ENCODE assay signal across 9 mouse cellular contexts in the genomic region with DNA sequence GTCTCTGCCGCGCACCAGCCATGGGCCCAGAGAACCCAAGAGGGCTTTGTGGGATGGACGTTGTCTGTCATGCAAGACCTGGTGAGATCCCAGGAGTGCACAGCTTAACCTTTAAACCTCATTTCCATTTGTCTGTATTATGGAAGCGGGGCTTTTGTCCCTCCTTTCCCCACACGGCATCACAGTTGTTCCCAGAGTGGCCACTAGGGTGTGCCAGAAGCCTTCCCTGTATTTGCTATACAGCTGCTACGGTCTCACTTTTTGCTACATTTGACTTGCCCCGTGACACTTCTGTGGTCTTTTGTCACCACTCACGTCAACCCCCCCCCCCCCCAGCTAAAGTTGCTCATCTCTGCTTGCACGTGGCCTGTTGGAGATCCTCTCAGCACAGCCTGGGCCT.
DNase-seq lines count a peak whose midpoint lies in the region; ATAC-seq and TF ChIP-seq lines count a peak whose summit lies in the region.
"Had no signal": no experiment of that assay in that cellular context is flagged by ENCODE, and none has a peak within 500 bp of the region (broad histone marks: within the 10 kb centered on the region; RNA-seq: fewer than 3 reads in every experiment).

No protein-coding gene starts in this region.

- TF ChIP-seq CTCF in kidney, postnatal 0 days (IDR thresholded peaks at IDR 0.05; ENCODE audit: low read depth) = peak; percentile 88
- peak; percentile 86 for TF ChIP-seq CTCF in liver, embryonic 14.5 days (IDR thresholded peaks at IDR 0.05; ENCODE audit: low read depth)

- no peaks in the 10 kb centered on the region for H3K36me3 ChIP-seq in kidney, postnatal 0 days (ENCODE audit: insufficient read depth, low read length)
- H3K36me3 ChIP-seq in liver, embryonic 14.5 days (replicated peaks; ENCODE audit: control insufficient read depth, insufficient read depth, low read depth) = no peaks in the 10 kb centered on the region
- no peaks in the 10 kb centered on the region; the same call in 1 of the 2 replicates for H3K36me3 ChIP-seq in neural tube, embryonic 14.5 days (ENCODE audit: control insufficient read depth, insufficient read depth, low read length)
- H3K36me3 ChIP-seq: embryonic facial prominence, embryonic 15.5 days had no signal

- no peaks in the 10 kb centered on the region for H3K27me3 ChIP-seq in kidney, postnatal 0 days (ENCODE audit: insufficient read depth, low read length)
- H3K27me3 ChIP-seq in liver, embryonic 14.5 days (ENCODE audit: control insufficient read depth, insufficient read depth, low read length) = no peaks in the 10 kb centered on the region; the same call in 1 of the 2 replicates
- H3K27me3 ChIP-seq in neural tube, embryonic 14.5 days (ENCODE audit: control insufficient read depth, insufficient read depth, low read length) = no peaks in the 10 kb centered on the region

- no peak overlapping the region for H3K4me3 ChIP-seq in kidney, postnatal 0 days (replicated peaks; ENCODE audit: low read depth, low read length)
- no peak overlapping the region for H3K4me3 ChIP-seq in liver, embryonic 14.5 days (ENCODE audit: insufficient read depth in 1 of 2, low read depth in 2 of 2, low read length in 2 of 2)
- H3K4me3 ChIP-seq in neural tube, embryonic 14.5 days (ENCODE audit: low read depth, low read length) = no peak overlapping the region
- H3K4me3 ChIP-seq: embryonic facial prominence, embryonic 15.5 days had no signal

- no peak for TF ChIP-seq EP300 in liver, embryonic 14.5 days (IDR thresholded peaks at IDR 0.05; ENCODE audit: low read depth)

- DNase-seq in 3134 (ENCODE audit: extremely low read depth, insufficient read length, low spot score) (peak; percentile 31), NIH3T3 (ENCODE audit: low read depth) (peak; percentile 83)
- DNase-seq in cerebellum, adult 9-10 months = peak; percentile 52
- peak; percentile 77 to 79 for DNase-seq in frontal cortex, postnatal 25 days (ENCODE audit: low spot score in 2 of 2)
- peak; percentile 81 for DNase-seq in kidney, postnatal 0 days (ENCODE audit: low spot score)
- peak; percentile 20 to 30 (median 26) for DNase-seq in liver, embryonic 14.5 days (ENCODE audit: low read depth in 3 of 3, low spot score in 3 of 3)
- DNase-seq in testis, postnatal 14 days (ENCODE audit: low spot score) = peak; percentile 56

- no peak overlapping the region for H3K27ac ChIP-seq in kidney, postnatal 0 days
- no peak overlapping the region for H3K27ac ChIP-seq in liver, embryonic 14.5 days
- peak overlapping the region; percentile 49; the same call in 1 of the 2 replicates for H3K27ac ChIP-seq in neural tube, embryonic 14.5 days (ENCODE audit: low read depth, low read length)
- H3K27ac ChIP-seq: embryonic facial prominence, embryonic 15.5 days had no signal

- no peaks in the 10 kb centered on the region for H3K9me3 ChIP-seq in kidney, postnatal 0 days (replicated peaks; ENCODE audit: low read length)
- H3K9me3 ChIP-seq in liver, embryonic 14.5 days (ENCODE audit: control insufficient read depth, low read length) = no peaks in the 10 kb centered on the region
- H3K9me3 ChIP-seq in neural tube, embryonic 14.5 days (ENCODE audit: control insufficient read depth, low read length) = no peaks in the 10 kb centered on the region
- H3K9me3 ChIP-seq: embryonic facial prominence, embryonic 15.5 days had no signal

- H3K4me2 ChIP-seq in kidney, postnatal 0 days (ENCODE audit: low read length) = no peak overlapping the region
- no peak overlapping the region for H3K4me2 ChIP-seq in liver, embryonic 14.5 days (ENCODE audit: low read depth)
- H3K4me2 ChIP-seq in neural tube, embryonic 14.5 days (ENCODE audit: low read depth, low read length) = no peak overlapping the region
- H3K4me2 ChIP-seq: embryonic facial prominence, embryonic 15.5 days had no signal

- H3K4me1 ChIP-seq in kidney, postnatal 0 days (replicated peaks; ENCODE audit: insufficient read depth, low read length) = no peaks in the 10 kb centered on the region
- H3K4me1 ChIP-seq in liver, embryonic 14.5 days (replicated peaks; ENCODE audit: control insufficient read depth in 2 of 2, insufficient read depth in 2 of 2, low read length in 1 of 2) = no peaks in the 10 kb centered on the region
- H3K4me1 ChIP-seq in neural tube, embryonic 14.5 days (ENCODE audit: control insufficient read depth, insufficient read depth, low read length) = peaks cover 43% of the 10 kb centered on the region

- H3K9ac ChIP-seq in kidney, postnatal 0 days (ENCODE audit: low read depth, low read length) = no peak overlapping the region
- H3K9ac ChIP-seq in liver, embryonic 14.5 days (replicated peaks) = no peak overlapping the region
- H3K9ac ChIP-seq in neural tube, embryonic 14.5 days (replicated peaks; ENCODE audit: low read depth, low read length) = 0 out of 2 replicates have a peak overlapping the region, but pooled peaks have one; percentile 28
- H3K9ac ChIP-seq: embryonic facial prominence, embryonic 15.5 days had no signal

- WGBS in kidney, postnatal 0 days = 11% methylated on average over 7 of the region's 9 CpGs
- WGBS in liver, embryonic 14.5 days (ENCODE audit: insufficient replicate concordance) = 6% methylated on average over 9 of the region's 9 CpGs
- WGBS in neural tube, embryonic 14.5 days = 6% methylated on average over 9 of the region's 9 CpGs

- no peak for ATAC-seq in kidney, postnatal 0 days (replicated peaks; ENCODE audit: low FRiP score, low read depth)
- no peak for ATAC-seq in liver, embryonic 14.5 days (ENCODE audit: insufficient read depth)
- ATAC-seq in neural tube, embryonic 14.5 days (ENCODE audit: low read depth) = peak; percentile 63

Comparison
In these comparisons a context has a peak if more than half of its experiments do, and no peak if none do; other contexts are left out.
1. DNase-seq: peak in every context shown above with its lines; median percentile 83 in NIH3T3; 81 in kidney, postnatal 0 days; 78 in frontal cortex, postnatal 25 days; 56 in testis, postnatal 14 days; 52 in cerebellum, adult 9-10 months; 31 in 3134; 26 in liver, embryonic 14.5 days.